Mouse (Mus musculus) bone marrow macrophage, adult 2 months (primary cell): Measurements from ENCODE around the gene Dennd1b.

Source experiments
- CTCF ChIP-seq: IDR thresholded peaks from 2 replicates; pipeline ENCODE4 v1.5.1; 2012; ENCODE audit warnings: low read depth, mild to moderate bottlenecking, low read length, moderate library complexity
- POLR2A ChIP-seq: IDR thresholded peaks from 2 replicates; pipeline ENCODE4 v1.6.1; 2012; ENCODE audit warnings: mild to moderate bottlenecking, low read depth, low read length, borderline replicate concordance

- no peak for TF ChIP-seq CTCF
- no peak for TF ChIP-seq POLR2A
Observed at GRCm38 (mm10) chr1:138959903-138960483, 3.2 kb upstream of the Dennd1b start.
